In genomic region chrX:71230847-71231246, GRCm38 (mm10) we compare ENCODE assay signal across 34 mouse cellular contexts.
"Had no signal": no experiment of that assay in that cellular context is flagged by ENCODE, and none has a peak within 500 bp of the region (broad histone marks: within the 10 kb centered on the region; RNA-seq: fewer than 3 reads in every experiment).

No protein-coding gene starts in this region.

- H3K9ac ChIP-seq: heart, embryonic 12.5 days; heart, embryonic 13.5 days; heart, embryonic 15.5 days; hindbrain, embryonic 12.5 days; hindbrain, embryonic 13.5 days; hindbrain, embryonic 14.5 days; hindbrain, embryonic 15.5 days; intestine, embryonic 15.5 days; kidney, embryonic 15.5 days had no signal

- H3K36me3 ChIP-seq: heart, embryonic 10.5 days; heart, embryonic 12.5 days; heart, embryonic 13.5 days; heart, embryonic 15.5 days; hindbrain, embryonic 10.5 days; hindbrain, embryonic 12.5 days; hindbrain, embryonic 13.5 days; hindbrain, embryonic 15.5 days; intestine, embryonic 15.5 days; kidney, embryonic 15.5 days had no signal

- H3K27me3 ChIP-seq: heart, embryonic 12.5 days; heart, embryonic 13.5 days; heart, embryonic 15.5 days; hindbrain, embryonic 12.5 days; hindbrain, embryonic 13.5 days; hindbrain, embryonic 15.5 days; intestine, embryonic 15.5 days had no signal

- H3K27ac ChIP-seq: heart, embryonic 10.5 days; heart, embryonic 13.5 days; heart, embryonic 15.5 days; hindbrain, embryonic 10.5 days; hindbrain, embryonic 12.5 days; hindbrain, embryonic 13.5 days; hindbrain, embryonic 14.5 days; hindbrain, embryonic 15.5 days; hindbrain, postnatal 0 days; intestine, embryonic 15.5 days; kidney, embryonic 15.5 days; kidney, postnatal 0 days; layer of hippocampus, adult 2 months; left cerebral cortex, adult 2 months had no signal

- H3K4me3 ChIP-seq: heart, embryonic 10.5 days; heart, embryonic 12.5 days; heart, embryonic 13.5 days; heart, embryonic 15.5 days; hindbrain, embryonic 10.5 days; hindbrain, embryonic 12.5 days; hindbrain, embryonic 13.5 days; hindbrain, embryonic 15.5 days; intestine, embryonic 15.5 days; kidney, embryonic 15.5 days; layer of hippocampus, adult 2 months; left cerebral cortex, adult 2 months had no signal

- ATAC-seq: hindbrain, embryonic 16.5 days; hindbrain, postnatal 0 days; intestine, embryonic 15.5 days; intestine, embryonic 16.5 days; intestine, postnatal 0 days had no signal

- H3K9me3 ChIP-seq: heart, embryonic 10.5 days; heart, embryonic 12.5 days; heart, embryonic 13.5 days; heart, embryonic 15.5 days; hindbrain, embryonic 10.5 days; hindbrain, embryonic 12.5 days; hindbrain, embryonic 13.5 days; hindbrain, embryonic 15.5 days; intestine, embryonic 15.5 days; kidney, embryonic 15.5 days had no signal

- DNase-seq: heart, postnatal 10 days; heart, postnatal 14 days; heart, postnatal 36 days; heart, postnatal 4 days; kidney, adult 11 months; kidney, adult 18-20 months; kidney, adult 2 months; kidney, adult 8-10 months; kidney, adult 9 months; kidney, postnatal 10 days; kidney, postnatal 14 days; kidney, postnatal 25 days; kidney, postnatal 36 days; kidney, postnatal 4 days; layer of hippocampus, adult 9-11 months; layer of hippocampus, postnatal 36 days had no signal

- H3K4me1 ChIP-seq: heart, embryonic 10.5 days; heart, embryonic 12.5 days; heart, embryonic 13.5 days; heart, embryonic 15.5 days; hindbrain, embryonic 10.5 days; hindbrain, embryonic 12.5 days; hindbrain, embryonic 13.5 days; hindbrain, embryonic 15.5 days; intestine, embryonic 15.5 days; kidney, embryonic 15.5 days had no signal
